Mouse (Mus musculus) liver, embryonic 11.5 days (tissue): ENCODE results near the gene Grm4. TPM values are rescaled to one million over a fixed set of nuclear protein-coding genes. Genes with fewer than 3 reads are reported as not detected.

Source experiments
- ATAC-seq: fragments of 200-750 bp; cut with Nextera tagmentation; replicated peaks from 2 replicates; pipeline ENCODE4 v1.8.0; 2017; ENCODE audit warnings: moderate number of reproducible peaks, mild to moderate bottlenecking, moderate TSS enrichment, moderate library complexity; ENCODE audit not compliant: low FRiP score
- DNase-seq: peaks from one replicate; pipeline ENCODE4 v3.0.0-alpha.2; 2017; ENCODE audit warnings: low spot score
- H3K27ac ChIP-seq: fragments of 300-500 bp; sonication (generic); 2 replicates; pipeline ENCODE4 v1.5.1; 2014; ENCODE audit warnings: mild to moderate bottlenecking, low read depth, low read length, control low read depth
- H3K27me3 ChIP-seq: fragments of 300-500 bp; sonication (generic); replicated peaks from 2 replicates; pipeline ENCODE4 v1.6.1; 2014; ENCODE audit warnings: low read length, mixed read lengths; ENCODE audit not compliant: control insufficient read depth, insufficient read depth
- H3K36me3 ChIP-seq: fragments of 300-500 bp; sonication (generic); 2 replicates; pipeline ENCODE4 v1.6.1; 2014; ENCODE audit warnings: mild to moderate bottlenecking, low read length, moderate library complexity, mixed read lengths; ENCODE audit not compliant: control insufficient read depth, insufficient read depth
- H3K4me1 ChIP-seq: fragments of 300-500 bp; sonication (generic); replicated peaks from 2 replicates; pipeline ENCODE4 v1.6.1; 2014; ENCODE audit warnings: low read length, mixed read lengths; ENCODE audit not compliant: control insufficient read depth, insufficient read depth
- H3K4me2 ChIP-seq: fragments of 300-500 bp; sonication (generic); 2 replicates; pipeline ENCODE4 v1.6.1; 2014; ENCODE audit warnings: mild to moderate bottlenecking, control low read depth, moderate library complexity
- H3K4me3 ChIP-seq: fragments of 300-500 bp; sonication (generic); 2 replicates; pipeline ENCODE4 v1.5.1; 2014; ENCODE audit warnings: low read depth, low read length, control low read depth
- H3K9ac ChIP-seq: fragments of 300-500 bp; sonication (generic); 2 replicates; pipeline ENCODE4 v1.6.1; 2014; ENCODE audit warnings: low read depth, low read length, control low read depth
- H3K9me3 ChIP-seq: fragments of 300-500 bp; sonication (generic); 2 replicates; pipeline ENCODE4 v1.6.1; 2016; ENCODE audit warnings: low read length, inconsistent platforms, mixed read lengths; ENCODE audit not compliant: control insufficient read depth
- WGBS: fragments of 180-500 bp; shearing (Covaris S2); extraction: QIAGEN DNeasy Blood & Tissue Kit; methylation state at CpG from one replicate; pipeline ENCODE4 v1.1.7; 2014; 5-methylcytosine and 5-hydroxymethylcytosine counted together
- polyA plus RNA-seq: library from polyadenylated mRNA; unstranded; fragments of >200 nt; fragmentation: Nextera tagmentation; extraction: Ambion mirVana; gene quantifications from 2 replicates; pipeline ENCODE4 v1.2.1, GENCODE M21; 2014

Gene Grm4
- polyA plus RNA-seq, 1 experiment from 2014 or later = 0.18 TPM

DNA sequence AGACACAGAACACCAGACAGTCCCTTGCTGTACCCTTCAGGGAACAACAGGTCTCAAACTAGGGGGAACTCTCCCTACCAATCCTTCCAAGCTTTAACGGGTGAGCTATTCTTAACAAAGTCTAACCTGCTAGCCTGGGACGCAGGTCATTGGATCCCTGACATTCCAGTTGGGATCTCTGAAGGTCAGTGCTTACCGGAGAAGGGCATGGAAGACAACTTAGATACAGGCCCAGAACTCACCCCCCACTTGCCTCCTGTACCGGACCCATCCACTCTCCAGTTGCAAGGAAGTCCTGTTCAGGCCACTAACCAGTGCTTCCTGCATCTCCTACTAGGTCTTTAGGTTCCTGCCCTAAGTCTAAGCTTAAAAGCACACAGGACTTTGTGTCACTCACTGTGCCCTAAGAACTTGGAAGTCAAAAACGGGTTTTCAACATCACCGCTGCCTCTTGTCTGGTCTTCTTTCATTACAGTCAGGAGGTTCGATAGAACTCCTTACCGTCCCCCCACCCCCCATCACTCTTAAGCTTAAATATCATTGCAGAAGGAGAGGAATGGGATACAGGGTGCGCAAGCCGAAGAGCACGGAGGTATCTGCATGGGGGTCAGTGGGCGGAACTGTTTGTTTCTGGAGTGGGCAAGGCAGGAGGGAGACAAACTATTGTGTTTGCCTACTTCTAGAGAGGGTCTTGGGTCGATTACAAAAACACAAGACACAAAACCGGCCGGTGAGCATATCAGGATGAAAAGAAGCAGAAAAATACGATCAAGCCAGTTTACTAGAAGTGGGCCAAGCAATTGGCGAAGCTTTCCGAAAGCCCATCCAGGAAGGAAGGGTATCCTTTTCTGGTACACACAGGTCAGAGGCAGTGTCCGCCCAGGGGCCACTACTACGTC lies 33.1 kb upstream of the Grm4 start:
- H3K36me3 ChIP-seq = peaks cover 2% of the 10 kb centered on the region; the same call in 1 of the 2 replicates
- 35% methylated on average over 20 of the region's 20 CpGs for WGBS
- H3K4me2 ChIP-seq = peak overlapping the region; percentile 90
- H3K9ac ChIP-seq = peak overlapping the region; percentile 98
- H3K4me1 ChIP-seq = peaks cover 46% of the 10 kb centered on the region
- no peaks in the 10 kb centered on the region for H3K27me3 ChIP-seq
- no peaks in the 10 kb centered on the region for H3K9me3 ChIP-seq
- DNase-seq (no peak), ATAC-seq (no peak)
- H3K4me3 ChIP-seq = peak overlapping the region; percentile 90
- H3K27ac ChIP-seq = peak overlapping the region; percentile 100

DNA sequence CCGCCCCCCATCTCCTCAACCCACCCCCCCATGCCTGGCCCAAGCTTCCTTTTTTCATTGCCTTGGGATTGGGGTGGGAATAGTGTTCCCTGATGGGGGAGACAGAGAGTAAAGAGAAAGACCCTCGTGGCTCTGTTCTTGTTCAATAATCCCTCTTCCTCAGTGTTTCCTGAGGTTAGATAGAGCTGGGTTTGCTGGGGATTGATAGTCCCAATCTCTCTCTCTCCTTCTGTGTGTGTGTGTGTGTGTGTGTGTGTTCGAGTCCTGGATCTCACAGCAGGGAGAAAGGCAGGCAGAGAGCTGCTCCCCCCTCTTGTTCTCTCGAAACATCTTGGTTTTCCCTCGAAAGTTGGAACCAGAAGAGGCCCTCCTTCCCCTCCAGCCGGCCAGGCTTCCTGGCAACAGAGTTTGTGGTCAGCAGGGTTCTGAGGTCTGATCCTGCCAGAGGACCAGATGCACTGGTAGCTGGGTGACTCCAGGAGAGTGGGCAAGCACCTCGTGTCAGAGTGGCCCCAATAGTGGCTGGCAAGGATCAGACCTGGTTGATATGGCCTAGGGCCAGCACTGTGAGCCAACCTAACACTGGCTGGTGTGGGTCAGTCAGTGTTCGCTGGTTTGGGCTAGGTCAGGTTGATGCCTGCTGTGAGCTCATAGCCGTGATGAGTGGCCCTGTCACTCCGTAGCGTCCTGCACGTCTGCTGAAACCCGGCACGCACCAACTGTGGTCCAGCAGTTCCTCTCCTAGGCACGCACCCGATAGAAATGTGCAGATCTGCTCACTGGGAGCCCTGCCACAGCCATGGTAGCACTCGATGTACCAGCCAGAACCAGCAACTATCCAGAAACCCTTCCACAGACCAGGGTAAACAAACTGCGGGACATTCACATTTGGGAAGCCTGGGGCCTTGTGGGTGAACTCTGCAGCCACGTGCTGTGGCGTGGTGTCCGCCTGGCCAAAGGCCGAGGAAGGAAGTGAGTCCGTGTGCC lies 31.3 kb upstream of the Grm4 start:
- Histone ChIP-seq H3K36me3 (no peaks in the 10 kb centered on the region), H3K4me3 (no peak overlapping the region), H3K4me2 (peak overlapping the region; percentile 25), H3K9me3 (no peaks in the 10 kb centered on the region), H3K4me1 (peaks cover 43% of the 10 kb centered on the region), H3K27ac (peak overlapping the region; percentile 73), H3K9ac (peak overlapping the region; percentile 37; the same call in 1 of the 2 replicates), H3K27me3 (no peaks in the 10 kb centered on the region)
- no peak for DNase-seq
- WGBS = 47% methylated on average over 23 of the region's 23 CpGs
- ATAC-seq = no peak

DNA sequence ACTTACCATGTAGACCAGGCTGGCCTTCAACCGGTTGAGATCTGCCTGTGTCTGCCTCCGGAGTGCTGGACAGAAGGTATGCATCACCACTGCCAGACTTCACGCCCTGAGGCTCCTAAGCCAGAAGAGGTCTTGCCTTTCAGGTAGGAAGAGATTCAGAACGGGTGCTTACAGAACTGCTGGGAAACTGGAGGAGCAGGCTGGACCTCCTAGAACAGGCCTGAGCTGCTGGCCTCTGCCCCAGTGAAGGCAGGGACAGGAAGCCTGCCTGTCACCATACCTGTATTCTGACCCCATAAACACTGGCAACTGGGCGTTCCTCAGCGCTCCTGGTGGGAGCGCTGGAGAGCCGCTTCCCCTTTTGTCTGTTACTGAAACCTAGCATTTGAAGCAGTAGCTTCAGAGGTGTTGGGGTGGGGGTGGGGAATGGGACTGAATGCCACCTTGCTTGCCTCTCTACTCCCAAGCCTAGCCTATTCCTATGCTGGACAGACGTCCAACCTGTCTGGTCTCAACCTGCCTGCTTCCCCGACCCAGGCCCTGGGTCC lies 30.3 kb upstream of the Grm4 start:
- H3K9ac ChIP-seq = no peak overlapping the region
- 0 out of 2 replicates have a peak, but pooled peaks cover 2% of the 10 kb centered on the region for H3K27me3 ChIP-seq
- no peak for ATAC-seq
- H3K4me3 ChIP-seq = no peak overlapping the region
- H3K27ac ChIP-seq = no peak overlapping the region
- 49% methylated on average over 10 of the region's 10 CpGs for WGBS
- H3K9me3 ChIP-seq = no peaks in the 10 kb centered on the region
- no peak overlapping the region for H3K4me2 ChIP-seq
- DNase-seq = no peak
- H3K4me1 ChIP-seq = peaks cover 43% of the 10 kb centered on the region
- no peaks in the 10 kb centered on the region for H3K36me3 ChIP-seq

- Histone ChIP-seq H3K27me3 (peaks cover 4% of the 10 kb centered on the region; the same call in 1 of the 2 replicates), H3K9me3 (no peaks in the 10 kb centered on the region), H3K4me1 (peaks cover 33% of the 10 kb centered on the region), H3K27ac (no peak overlapping the region), H3K4me2 (no peak overlapping the region), H3K9ac (no peak overlapping the region), H3K4me3 (no peak overlapping the region), H3K36me3 (no peaks in the 10 kb centered on the region)
- no peak for DNase-seq
- WGBS = 60% methylated on average over 8 of the region's 8 CpGs
- no peak for ATAC-seq
These were observed 28.0 kb upstream of the Grm4 start for GRCm38 (mm10) chr17:27549234-27549633.

- peaks cover 21% of the 10 kb centered on the region for H3K4me1 ChIP-seq
- WGBS = 72% methylated on average over 9 of the region's 9 CpGs
- no peak overlapping the region for H3K27ac ChIP-seq
- H3K4me2 ChIP-seq = no peak overlapping the region
- H3K9ac ChIP-seq = no peak overlapping the region
- peaks cover 4% of the 10 kb centered on the region; the same call in 1 of the 2 replicates for H3K27me3 ChIP-seq
- DNase-seq = no peak
- H3K36me3 ChIP-seq = no peaks in the 10 kb centered on the region
- no peak overlapping the region for H3K4me3 ChIP-seq
- no peaks in the 10 kb centered on the region for H3K9me3 ChIP-seq
- ATAC-seq = no peak
These were observed 26.2 kb upstream of the Grm4 start for GRCm38 (mm10) chr17:27547253-27547868.

DNA sequence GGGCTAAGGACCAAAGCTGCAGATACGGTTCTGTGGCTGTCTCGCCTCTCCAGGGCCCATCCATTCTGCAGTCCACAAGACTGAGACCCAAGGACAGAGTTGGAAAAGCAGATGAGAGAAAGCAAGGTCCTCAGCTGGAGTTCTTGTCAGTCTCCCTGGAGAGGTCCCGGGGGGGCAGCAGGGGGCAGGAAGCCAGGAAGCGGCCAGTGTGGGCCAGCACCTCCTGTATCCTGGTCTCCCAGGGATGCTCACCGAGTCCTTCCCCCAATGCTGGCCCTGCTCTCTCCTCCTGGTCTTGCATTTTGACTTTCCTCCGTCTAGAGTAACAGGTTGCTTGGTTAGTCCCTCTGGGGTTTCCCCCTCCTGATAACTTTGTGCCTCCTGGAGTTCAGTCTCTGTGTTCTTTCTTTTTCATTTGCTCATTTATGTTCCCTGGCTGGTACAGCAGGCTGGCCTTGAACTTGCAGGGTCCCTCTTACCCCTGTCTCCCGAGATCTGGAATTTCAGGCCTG lies 25.4 kb upstream of the Grm4 start:
- no peak for ATAC-seq
- no peak overlapping the region for H3K4me2 ChIP-seq
- no peak overlapping the region for H3K27ac ChIP-seq

DNA sequence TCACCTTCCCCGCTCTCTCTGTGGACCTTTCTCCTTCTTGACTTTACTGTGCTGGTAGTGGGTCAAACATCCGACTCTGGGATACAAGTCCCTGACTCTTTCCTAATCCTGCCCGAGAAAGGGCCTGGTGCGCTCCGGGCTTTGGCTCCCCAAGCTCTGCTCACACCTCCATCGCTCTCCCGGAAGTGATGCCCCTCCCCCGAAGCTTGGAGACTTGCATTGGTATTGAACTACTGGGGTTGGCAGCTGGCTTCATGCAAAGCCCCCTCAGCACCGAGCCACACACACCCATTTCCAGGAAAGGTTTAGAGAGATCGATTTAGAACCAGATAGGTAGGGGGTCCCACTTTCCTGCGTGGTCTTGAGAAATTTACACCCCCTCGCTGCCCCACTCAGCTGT lies 24.8 kb upstream of the Grm4 start:
- H3K4me1 ChIP-seq = peaks cover 9% of the 10 kb centered on the region; the same call in 1 of the 2 replicates
- no peak overlapping the region for H3K4me3 ChIP-seq
- H3K27ac ChIP-seq = no peak overlapping the region
- 33% methylated on average over 12 of the region's 12 CpGs for WGBS
- no peak for ATAC-seq
- H3K9me3 ChIP-seq = no peaks in the 10 kb centered on the region
- H3K36me3 ChIP-seq = no peaks in the 10 kb centered on the region
- peaks cover 4% of the 10 kb centered on the region; the same call in 1 of the 2 replicates for H3K27me3 ChIP-seq
- no peak overlapping the region for H3K9ac ChIP-seq
- no peak for DNase-seq
- no peak overlapping the region for H3K4me2 ChIP-seq

More for the DNA sequence above, 25.4 kb upstream of the Grm4 start:
- peaks cover 13% of the 10 kb centered on the region for H3K4me1 ChIP-seq
- H3K36me3 ChIP-seq = no peaks in the 10 kb centered on the region
- no peaks in the 10 kb centered on the region for H3K9me3 ChIP-seq
- no peak overlapping the region for H3K4me3 ChIP-seq
- H3K9ac ChIP-seq = no peak overlapping the region
- H3K27me3 ChIP-seq = peaks cover 4% of the 10 kb centered on the region; the same call in 1 of the 2 replicates
- DNase-seq = no peak
- WGBS = 71% methylated on average over 7 of the region's 7 CpGs

GRCm38 (mm10) chr17:27544551-27544950 lies 23.3 kb upstream of the Grm4 start:
- 85% methylated on average over 11 of the region's 11 CpGs for WGBS
- Histone ChIP-seq H3K4me1 (peaks cover 6% of the 10 kb centered on the region; the same call in 1 of the 2 replicates), H3K9me3 (no peaks in the 10 kb centered on the region), H3K36me3 (no peaks in the 10 kb centered on the region), H3K4me2 (no peak overlapping the region), H3K27me3 (peaks cover 4% of the 10 kb centered on the region; the same call in 1 of the 2 replicates), H3K9ac (no peak overlapping the region), H3K4me3 (no peak overlapping the region), H3K27ac (no peak overlapping the region)
- DNase-seq (no peak), ATAC-seq (no peak)
